Mouse (Mus musculus) adrenal gland, postnatal 14 days (tissue): ENCODE data around the gene C1s1. TPM values are rescaled to one million over a fixed set of nuclear protein-coding genes. Genes with fewer than 3 reads are reported as not detected.
A peak's percentile ranks its signal among the peaks of the same experiment; 100 is the strongest.
"Not testable (repeated sequence)": the region's sequence is repeated elsewhere in the genome, so short reads cannot be mapped to it uniquely, and the experiment has no call there.

ENCODE experiments used
- DNase-seq: peaks from one replicate; pipeline ENCODE4 v3.0.0; 2021; ENCODE audit warnings: mixed read lengths
- long read RNA-seq, 2 experiments: library from polyadenylated mRNA; stranded (forward); transcript quantifications; one replicate each; pipeline ENCODE4 v2.0.0; 2021
- total RNA-seq: library from RNA; stranded (reverse); gene quantifications from 2 replicates; pipeline ENCODE4 v1.2.3, GENCODE M21; 2021

C1s1 gene
- total RNA-seq, result 51.8 and 66.5 TPM in 2 replicates
- long read RNA-seq, experiment 1, transcript C1s1-204 (12 exons, 2,906 nt), result major isoform, 8 of 25 reads
- long read RNA-seq, experiment 1, partial matches to known transcripts, result 4 of 25 reads
- long read RNA-seq, experiment 1, other reads (novel, unspliced or antisense), result 12 of 25 reads
- long read RNA-seq, experiment 2, transcript C1s1-204 (12 exons, 2,906 nt), result major isoform, 16 of 40 reads
- long read RNA-seq, experiment 2, transcript C1s1-203 (12 exons, 2,946 nt), result minor isoform, 7 of 40 reads
- long read RNA-seq, experiment 2, partial matches to known transcripts, result 6 of 40 reads
- long read RNA-seq, experiment 2, other reads (novel, unspliced or antisense), result 11 of 40 reads

GRCm38 (mm10) chr6:124542284-124542683, at the start of gene C1s1:
Gene C1s1, minus strand, starts transcription at chr6:124542359.
- peak; percentile 72 for DNase-seq

GRCm38 (mm10) chr6:124588771-124589170, 46.6 kb upstream of the C1s1 start:
- peak; percentile 24 for DNase-seq

- no peak for DNase-seq
These were observed 44.1 kb upstream of the C1s1 start for GRCm38 (mm10) chr6:124586266-124586665.

- DNase-seq, result peak; percentile 90
These were observed 43.6 kb upstream of the C1s1 start for GRCm38 (mm10) chr6:124585761-124586160.

GRCm38 (mm10) chr6:124584935-124585334, 42.8 kb upstream of the C1s1 start:
- peak; percentile 16 for DNase-seq

GRCm38 (mm10) chr6:124582231-124582630, 40.1 kb upstream of the C1s1 start:
- DNase-seq, result peak; percentile 11

- DNase-seq, result peak; percentile 72
These were observed 38.0 kb upstream of the C1s1 start for GRCm38 (mm10) chr6:124580155-124580554.

GRCm38 (mm10) chr6:124575155-124575678, 33.1 kb upstream of the C1s1 start:
- DNase-seq, result not testable (repeated sequence)

GRCm38 (mm10) chr6:124570026-124570425, 27.9 kb upstream of the C1s1 start, which contains the start of gene C1rb:
Gene C1rb, plus strand, starts transcription at chr6:124570294.
- DNase-seq, result peak; percentile 85

- DNase-seq, result peak; percentile 13
These were observed 19.5 kb upstream of the C1s1 start for GRCm38 (mm10) chr6:124561611-124562010.

GRCm38 (mm10) chr6:124561156-124561555, 19.0 kb upstream of the C1s1 start:
- not testable (repeated sequence) for DNase-seq

GRCm38 (mm10) chr6:124555956-124556355, 13.8 kb upstream of the C1s1 start:
- not testable (repeated sequence) for DNase-seq

- DNase-seq, result no peak
These were observed 10.6 kb upstream of the C1s1 start for GRCm38 (mm10) chr6:124552766-124553165.

- no peak for DNase-seq
These were observed 6.9 kb upstream of the C1s1 start for GRCm38 (mm10) chr6:124549023-124549550.

GRCm38 (mm10) chr6:124547979-124548378, 5.8 kb upstream of the C1s1 start:
- DNase-seq, result not testable (repeated sequence)

- DNase-seq, result no peak
These were observed 3.3 kb upstream of the C1s1 start for GRCm38 (mm10) chr6:124545425-124545824.

GRCm38 (mm10) chr6:124544466-124544865, 2.3 kb upstream of the C1s1 start:
- peak; percentile 52 for DNase-seq

GRCm38 (mm10) chr6:124541176-124541575, 983 bp downstream of the C1s1 start:
- not testable (repeated sequence) for DNase-seq

GRCm38 (mm10) chr6:124536125-124536829, 5.9 kb downstream of the C1s1 start:
- DNase-seq, result not testable (repeated sequence)

- DNase-seq, result no peak
These were observed 11.1 kb downstream of the C1s1 start for GRCm38 (mm10) chr6:124531077-124531476.

GRCm38 (mm10) chr6:124527881-124528280, 14.3 kb downstream of the C1s1 start:
- no peak for DNase-seq

GRCm38 (mm10) chr6:124522082-124522481, 20.1 kb downstream of the C1s1 start:
- peak; percentile 46 for DNase-seq

- not testable (repeated sequence) for DNase-seq
These were observed 24.4 kb downstream of the C1s1 start for GRCm38 (mm10) chr6:124517733-124518132.
